Mouse (Mus musculus) spleen, adult 2 months (tissue): ENCODE measurements around the gene Lrmda.

Source experiments
- CTCF ChIP-seq: fragments of 200-500 bp; IDR thresholded peaks from 2 replicates; pipeline ENCODE4 v1.5.1; 2011; ENCODE audit warnings: mild to moderate bottlenecking, inconsistent platforms; ENCODE audit not compliant: insufficient read depth, insufficient read length, insufficient replicate concordance; ENCODE audit errors: extremely low read depth
- POLR2A ChIP-seq: fragments of 200-500 bp; IDR thresholded peaks from 2 replicates; pipeline ENCODE4 v1.6.1; 2011; ENCODE audit warnings: low read depth, low read length, inconsistent platforms

- TF ChIP-seq CTCF (no peak), POLR2A (no peak)
Measured at GRCm38 (mm10) chr14:22003631-22004030, 15.9 kb upstream of the Lrmda start.
